Mouse (Mus musculus): ENCODE results near the gene Atp23. TPM values are rescaled to one million over a fixed set of nuclear protein-coding genes. Genes with fewer than 3 reads are reported as not detected.

Atp23 gene
- total RNA-seq, 1 experiment from 2014 or later = 7.9 TPM

GRCm38 (mm10) chr10:126924087-126924486 is 22.9 kb upstream of the Atp23 start:
- no peak for ATAC-seq (replicated peaks in 1 of 2; ENCODE audit: insufficient read depth in 1 of 2, low FRiP score in 2 of 2, low TSS enrichment in 1 of 2, low read depth in 1 of 2, poor library complexity in 2 of 2, severe bottlenecking in 2 of 2)

- no peak for ATAC-seq (replicated peaks in 1 of 2; ENCODE audit: insufficient read depth in 1 of 2, low FRiP score in 2 of 2, low TSS enrichment in 1 of 2, low read depth in 1 of 2, poor library complexity in 2 of 2, severe bottlenecking in 2 of 2)
Observed at GRCm38 (mm10) chr10:126920220-126920619, 19.1 kb upstream of the Atp23 start.

- ATAC-seq (replicated peaks in 1 of 2; ENCODE audit: insufficient read depth in 1 of 2, low FRiP score in 2 of 2, low TSS enrichment in 1 of 2, low read depth in 1 of 2, poor library complexity in 2 of 2, severe bottlenecking in 2 of 2) = peak; percentile 98
Observed at GRCm38 (mm10) chr10:126919067-126919466, 17.9 kb upstream of the Atp23 start.

GRCm38 (mm10) chr10:126914288-126914687 is 13.1 kb upstream of the Atp23 start:
- no peak for ATAC-seq (replicated peaks in 1 of 2; ENCODE audit: insufficient read depth in 1 of 2, low FRiP score in 2 of 2, low TSS enrichment in 1 of 2, low read depth in 1 of 2, poor library complexity in 2 of 2, severe bottlenecking in 2 of 2)

- ATAC-seq (replicated peaks in 1 of 2; ENCODE audit: insufficient read depth in 1 of 2, low FRiP score in 2 of 2, low TSS enrichment in 1 of 2, low read depth in 1 of 2, poor library complexity in 2 of 2, severe bottlenecking in 2 of 2) = no peak
Observed at GRCm38 (mm10) chr10:126911479-126911878, 10.3 kb upstream of the Atp23 start.

GRCm38 (mm10) chr10:126906811-126907210 is 5.7 kb upstream of the Atp23 start:
- no peak for ATAC-seq (replicated peaks in 1 of 2; ENCODE audit: insufficient read depth in 1 of 2, low FRiP score in 2 of 2, low TSS enrichment in 1 of 2, low read depth in 1 of 2, poor library complexity in 2 of 2, severe bottlenecking in 2 of 2)

- ATAC-seq (replicated peaks in 1 of 2; ENCODE audit: insufficient read depth in 1 of 2, low FRiP score in 2 of 2, low TSS enrichment in 1 of 2, low read depth in 1 of 2, poor library complexity in 2 of 2, severe bottlenecking in 2 of 2) = peak; percentile 77 to 79
Observed at GRCm38 (mm10) chr10:126905650-126906075, 4.5 kb upstream of the Atp23 start.

- no peak for ATAC-seq (replicated peaks in 1 of 2; ENCODE audit: insufficient read depth in 1 of 2, low FRiP score in 2 of 2, low TSS enrichment in 1 of 2, low read depth in 1 of 2, poor library complexity in 2 of 2, severe bottlenecking in 2 of 2)
Observed at GRCm38 (mm10) chr10:126905086-126905485, 3.9 kb upstream of the Atp23 start.

GRCm38 (mm10) chr10:126904221-126904620 is 3.1 kb upstream of the Atp23 start:
- ATAC-seq (replicated peaks in 1 of 2; ENCODE audit: insufficient read depth in 1 of 2, low FRiP score in 2 of 2, low TSS enrichment in 1 of 2, low read depth in 1 of 2, poor library complexity in 2 of 2, severe bottlenecking in 2 of 2) = no peak

- no peak for ATAC-seq (replicated peaks in 1 of 2; ENCODE audit: insufficient read depth in 1 of 2, low FRiP score in 2 of 2, low TSS enrichment in 1 of 2, low read depth in 1 of 2, poor library complexity in 2 of 2, severe bottlenecking in 2 of 2)
Observed at GRCm38 (mm10) chr10:126901488-126901843, 311 bp upstream of the Atp23 start.

- ATAC-seq (replicated peaks in 1 of 2; ENCODE audit: insufficient read depth in 1 of 2, low FRiP score in 2 of 2, low TSS enrichment in 1 of 2, low read depth in 1 of 2, poor library complexity in 2 of 2, severe bottlenecking in 2 of 2) = no peak
Observed at GRCm38 (mm10) chr10:126895891-126896290, 5.3 kb downstream of the Atp23 start.

- no peak for ATAC-seq (replicated peaks in 1 of 2; ENCODE audit: insufficient read depth in 1 of 2, low FRiP score in 2 of 2, low TSS enrichment in 1 of 2, low read depth in 1 of 2, poor library complexity in 2 of 2, severe bottlenecking in 2 of 2)
Observed at GRCm38 (mm10) chr10:126894061-126894460, 7.1 kb downstream of the Atp23 start.

GRCm38 (mm10) chr10:126893145-126893544 is 8.0 kb downstream of the Atp23 start:
- ATAC-seq (replicated peaks in 1 of 2; ENCODE audit: insufficient read depth in 1 of 2, low FRiP score in 2 of 2, low TSS enrichment in 1 of 2, low read depth in 1 of 2, poor library complexity in 2 of 2, severe bottlenecking in 2 of 2) = no peak

GRCm38 (mm10) chr10:126873755-126874154 is 27.4 kb downstream of the Atp23 start:
- ATAC-seq (replicated peaks in 1 of 2; ENCODE audit: insufficient read depth in 1 of 2, low FRiP score in 2 of 2, low TSS enrichment in 1 of 2, low read depth in 1 of 2, poor library complexity in 2 of 2, severe bottlenecking in 2 of 2) = no peak

GRCm38 (mm10) chr10:126872256-126872655 is 28.9 kb downstream of the Atp23 start:
- no peak for ATAC-seq (replicated peaks in 1 of 2; ENCODE audit: insufficient read depth in 1 of 2, low FRiP score in 2 of 2, low TSS enrichment in 1 of 2, low read depth in 1 of 2, poor library complexity in 2 of 2, severe bottlenecking in 2 of 2)

GRCm38 (mm10) chr10:126869372-126870318 is 31.5 kb downstream of the Atp23 start:
- peak; percentile 93 to 96 for ATAC-seq (replicated peaks in 1 of 2; ENCODE audit: insufficient read depth in 1 of 2, low FRiP score in 2 of 2, low TSS enrichment in 1 of 2, low read depth in 1 of 2, poor library complexity in 2 of 2, severe bottlenecking in 2 of 2)

GRCm38 (mm10) chr10:126865284-126865683 is 35.9 kb downstream of the Atp23 start:
- ATAC-seq (replicated peaks in 1 of 2; ENCODE audit: insufficient read depth in 1 of 2, low FRiP score in 2 of 2, low TSS enrichment in 1 of 2, low read depth in 1 of 2, poor library complexity in 2 of 2, severe bottlenecking in 2 of 2) = no peak

- no peak for ATAC-seq (replicated peaks in 1 of 2; ENCODE audit: insufficient read depth in 1 of 2, low FRiP score in 2 of 2, low TSS enrichment in 1 of 2, low read depth in 1 of 2, poor library complexity in 2 of 2, severe bottlenecking in 2 of 2)
Observed at GRCm38 (mm10) chr10:126862193-126862592, 39.0 kb downstream of the Atp23 start.

GRCm38 (mm10) chr10:126853286-126853685 is 47.9 kb downstream of the Atp23 start:
- ATAC-seq (replicated peaks in 1 of 2; ENCODE audit: insufficient read depth in 1 of 2, low FRiP score in 2 of 2, low TSS enrichment in 1 of 2, low read depth in 1 of 2, poor library complexity in 2 of 2, severe bottlenecking in 2 of 2) = peak; percentile 42 to 53; a peak in 1 of 4 replicates
